Mouse (Mus musculus): ENCODE results near the gene Spata18.

Spata18 gene

DNA sequence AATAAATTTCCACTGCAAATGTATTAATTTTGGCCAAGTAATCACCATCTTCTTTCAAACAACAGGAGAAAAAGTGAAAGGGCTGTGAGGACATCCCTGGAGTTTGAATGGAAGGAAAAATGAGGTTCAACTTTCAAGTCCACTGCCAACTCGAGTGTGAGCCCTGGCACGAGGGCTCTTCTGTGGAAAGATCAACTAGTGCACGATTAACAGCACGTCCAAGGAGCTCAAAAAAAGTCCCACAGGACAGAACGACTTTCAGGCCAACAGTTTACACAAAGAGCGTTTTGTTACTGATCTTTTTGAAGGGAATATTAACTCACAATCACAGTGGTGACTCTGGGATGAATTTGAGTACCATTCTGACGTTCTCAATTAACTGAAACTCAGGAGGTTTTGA lies 61.7 kb downstream of the Spata18 start:
- no peak for DNase-seq (ENCODE audit: extremely low spot score, low spot score)

DNA sequence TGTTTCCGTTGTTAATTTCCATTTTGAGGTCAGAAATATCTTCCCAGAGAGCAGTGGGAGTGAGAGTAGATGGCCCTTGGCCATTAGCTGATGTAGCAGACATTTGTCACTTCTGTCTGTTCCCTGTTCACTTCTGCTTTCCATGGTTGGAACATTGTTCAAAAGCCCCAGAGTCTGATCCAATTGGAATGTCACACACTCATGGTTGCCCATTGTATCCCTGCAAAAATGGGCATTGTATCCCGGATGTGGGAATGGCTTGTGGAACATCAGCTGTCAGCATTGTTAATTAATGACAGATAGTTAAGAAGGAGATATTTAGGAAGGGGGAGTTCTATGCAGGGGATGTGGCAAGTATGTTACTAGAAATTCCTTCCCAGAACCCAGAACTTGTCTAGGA lies 65.8 kb downstream of the Spata18 start:
- DNase-seq (ENCODE audit: extremely low spot score, low spot score) = no peak

DNA sequence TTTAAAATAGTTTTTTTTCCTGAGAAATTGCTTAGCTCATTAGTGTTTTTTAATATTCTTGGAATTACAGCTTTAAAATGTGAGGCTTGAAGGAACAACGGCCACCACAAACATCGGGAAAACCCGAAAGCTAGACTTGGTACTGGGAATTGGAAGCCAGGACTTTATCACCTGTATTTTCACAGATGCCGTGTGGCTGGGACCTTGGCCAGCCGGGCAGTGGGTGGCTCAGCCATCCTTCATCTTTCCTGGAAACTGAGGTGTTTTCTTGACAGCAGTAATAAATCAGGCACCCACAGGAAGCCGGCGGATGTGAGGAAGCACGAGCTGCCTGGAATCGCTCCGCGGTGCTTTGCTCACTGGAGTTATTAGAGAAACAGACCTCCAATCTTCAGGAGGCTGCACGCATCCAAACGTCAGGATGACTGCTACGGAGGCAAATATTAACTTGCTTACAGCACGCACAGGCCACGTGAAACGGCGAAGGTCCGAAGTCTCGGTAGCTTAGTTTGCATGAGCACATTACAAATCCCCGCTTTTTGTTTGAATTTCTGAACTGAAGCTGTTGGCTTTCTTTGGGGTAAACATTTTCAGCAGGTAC lies 70.6 kb downstream of the Spata18 start:
- no peak for DNase-seq (ENCODE audit: extremely low spot score, low spot score)

DNA sequence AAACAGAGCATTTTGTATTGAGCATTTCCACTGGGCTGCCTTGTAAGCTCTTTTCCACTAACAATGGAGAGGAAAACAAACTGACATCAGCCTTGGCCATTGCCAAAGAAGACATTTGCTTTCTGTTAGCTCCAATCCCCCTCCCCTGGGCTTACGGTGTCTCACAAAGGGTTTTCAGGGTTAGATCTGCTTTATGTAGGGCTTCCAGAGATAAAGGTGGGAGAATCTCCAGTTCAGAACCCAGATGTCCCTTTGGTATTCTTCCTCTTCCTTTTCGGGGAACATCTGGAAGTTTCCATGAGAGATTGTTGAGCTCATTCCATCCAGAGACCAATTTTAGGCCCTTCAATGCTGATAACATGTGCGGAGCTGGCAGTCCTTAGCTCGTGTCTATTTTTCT lies 74.8 kb downstream of the Spata18 start:
- DNase-seq (ENCODE audit: extremely low spot score, low spot score) = no peak

DNA sequence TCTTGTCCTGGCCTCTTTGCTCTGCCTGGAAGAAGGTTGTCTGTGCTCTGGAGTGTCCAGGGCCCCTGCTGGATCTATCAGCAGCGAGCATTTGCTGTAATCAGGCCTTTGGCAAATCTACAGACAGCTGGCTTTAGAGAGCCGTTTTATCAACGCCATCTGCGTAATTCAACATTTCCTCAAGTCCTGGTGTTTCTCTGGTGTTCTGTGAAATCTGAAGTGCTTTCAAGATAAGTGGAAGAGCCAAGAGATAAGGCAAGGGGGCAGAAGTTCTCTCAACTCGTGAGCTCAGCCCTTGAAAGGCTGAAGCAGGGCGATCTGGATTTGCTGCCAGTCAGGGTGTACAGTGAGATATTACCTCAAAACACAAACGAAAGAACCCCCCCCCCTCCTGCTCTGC lies 77.5 kb downstream of the Spata18 start:
- no peak for DNase-seq (ENCODE audit: extremely low spot score, low spot score)

All from neural tube, embryonic 10.5 days (tissue).